Mouse (Mus musculus) macrophage (primary cell): ENCODE results near the gene Pgm2. TPM values are rescaled to one million over a fixed set of nuclear protein-coding genes. Genes with fewer than 3 reads are reported as not detected.

ENCODE experiments used
- H3K27ac ChIP-seq: fragments of 350-480 bp; formaldehyde crosslinking; 2 replicates; pipeline ENCODE4 v1.9.0; 2021
- H3K36me3 ChIP-seq: fragments of 350-480 bp; formaldehyde crosslinking; 2 replicates; pipeline ENCODE4 v1.9.0; 2021; ENCODE audit errors: inconsistent target
- H3K4me3 ChIP-seq: fragments of 350-480 bp; formaldehyde crosslinking; 2 replicates; pipeline ENCODE4 v1.9.0; 2021; ENCODE audit errors: inconsistent target
- H3K79me2 ChIP-seq: fragments of 350-480 bp; formaldehyde crosslinking; 2 replicates; pipeline ENCODE4 v1.9.0; 2021; ENCODE audit errors: inconsistent target
- WGBS: methylation state at CpG from one replicate; pipeline ENCODE4 v1.1.7; 2026; ENCODE audit warnings: inconsistent platforms; ENCODE audit not compliant: missing documents; 5-methylcytosine and 5-hydroxymethylcytosine counted together
- polyA plus RNA-seq: library from polyadenylated mRNA; stranded (reverse); fragments of 250-400 nt; gene quantifications from 3 replicates; pipeline ENCODE4 v1.2.4, GENCODE M21; 2018; ENCODE audit warnings: inconsistent platforms

Gene Pgm2
- polyA plus RNA-seq, 1 experiment from 2014 or later = 41.9 TPM

- Histone ChIP-seq H3K27ac (no peak overlapping the region), H3K36me3 (no peaks in the 10 kb centered on the region), H3K4me3 (no peak overlapping the region), H3K79me2 (peaks cover 45% of the 10 kb centered on the region; the same call in 1 of the 2 replicates)
- 93% methylated on average over 3 of the region's 3 CpGs for WGBS
Measured at GRCm38 (mm10) chr5:64164414-64164813, 71.7 kb downstream of the Pgm2 start.

- Histone ChIP-seq H3K4me3 (no peak overlapping the region), H3K27ac (no peak overlapping the region), H3K79me2 (peaks cover 49% of the 10 kb centered on the region; the same call in 1 of the 2 replicates), H3K36me3 (no peaks in the 10 kb centered on the region)
- WGBS = 83% methylated on average over 2 of the region's 2 CpGs
Measured at GRCm38 (mm10) chr5:64165826-64166225, 73.1 kb downstream of the Pgm2 start.

GRCm38 (mm10) chr5:64168990-64169540 is 76.3 kb downstream of the Pgm2 start:
- peaks cover 36% of the 10 kb centered on the region; the same call in 1 of the 2 replicates for H3K79me2 ChIP-seq
- H3K36me3 ChIP-seq = peaks cover 12% of the 10 kb centered on the region; the same call in 1 of the 2 replicates
- H3K4me3 ChIP-seq = no peak overlapping the region
- WGBS = 96% methylated on average over 6 of the region's 10 CpGs
- H3K27ac ChIP-seq = no peak overlapping the region

GRCm38 (mm10) chr5:64172884-64173283 is 80.1 kb downstream of the Pgm2 start:
- Histone ChIP-seq H3K36me3 (peaks cover 24% of the 10 kb centered on the region; the same call in 1 of the 2 replicates), H3K4me3 (no peak overlapping the region), H3K27ac (no peak overlapping the region), H3K79me2 (peaks cover 12% of the 10 kb centered on the region; the same call in 1 of the 2 replicates)
- WGBS = 94% methylated on average over 3 of the region's 3 CpGs

GRCm38 (mm10) chr5:64173302-64173701 is 80.6 kb downstream of the Pgm2 start:
- peaks cover 24% of the 10 kb centered on the region; the same call in 1 of the 2 replicates for H3K36me3 ChIP-seq
- H3K4me3 ChIP-seq = no peak overlapping the region
- H3K27ac ChIP-seq = no peak overlapping the region
- peaks cover 12% of the 10 kb centered on the region; the same call in 1 of the 2 replicates for H3K79me2 ChIP-seq
- WGBS = 92% methylated on average over 16 of the region's 16 CpGs

- H3K27ac ChIP-seq = no peak overlapping the region
- 83% methylated on average over 5 of the region's 5 CpGs for whole genome bisulfite sequencing
- peaks cover 4% of the 10 kb centered on the region; the same call in 1 of the 2 replicates for H3K79me2 ChIP-seq
- H3K36me3 ChIP-seq = peaks cover 24% of the 10 kb centered on the region; the same call in 1 of the 2 replicates
- H3K4me3 ChIP-seq = no peak overlapping the region
Measured at GRCm38 (mm10) chr5:64174429-64174935, 81.7 kb downstream of the Pgm2 start.

Other genes starting within 250 kb of the Pgm2 start
- 13.4 to 54.1 TPM (median 37.2 TPM) in 3 replicates for gene Rell1, start 124.1 kb upstream of the Pgm2 start, polyA plus RNA-seq
- gene Tbc1d1, start 63.4 kb downstream of the Pgm2 start, polyA plus RNA-seq = 32.3 to 46.9 TPM (median 38.4 TPM) in 3 replicates